Mouse (Mus musculus): ENCODE results near the gene Gpam.
"Not testable (repeated sequence)": the region's sequence is repeated elsewhere in the genome, so short reads cannot be mapped to it uniquely, and the experiment has no call there.

Gpam gene

GRCm38 (mm10) chr19:55127072-55127718, at the start of gene Gpam:
Gpam (minus strand) TSS chr19:55127238.
- in situ Hi-C loops (cut with MboI, MseI), result no loop called here

DNA sequence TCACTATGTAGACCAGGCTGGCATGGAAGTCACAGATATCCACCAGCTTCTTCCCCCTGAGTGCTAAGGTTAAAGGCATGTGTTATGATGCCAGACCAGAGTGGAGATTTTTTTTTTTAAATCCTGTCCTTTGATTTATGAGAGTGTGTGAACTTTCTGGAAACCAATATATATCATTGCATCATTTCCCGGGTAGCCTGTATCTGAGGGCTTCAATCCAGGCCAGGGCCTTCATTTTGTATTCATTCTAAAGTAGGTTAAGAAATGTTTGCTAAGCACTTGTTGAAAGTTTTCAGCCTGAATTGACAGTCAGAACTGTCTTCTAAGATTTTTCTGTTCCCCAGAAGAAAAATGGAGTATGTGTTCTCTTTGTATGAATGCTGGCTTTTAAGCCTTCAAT, 44.5 kb upstream of the Gpam start:
- in situ Hi-C loops (cut with MboI, MseI), result no loop called here

GRCm38 (mm10) chr19:55170399-55170798, 43.4 kb upstream of the Gpam start:
- in situ Hi-C loops (cut with MboI, MseI), result no loop called here

- in situ Hi-C loops (cut with MboI, MseI), result not testable (repeated sequence)
Observed at GRCm38 (mm10) chr19:55169236-55169729, 42.2 kb upstream of the Gpam start.

DNA sequence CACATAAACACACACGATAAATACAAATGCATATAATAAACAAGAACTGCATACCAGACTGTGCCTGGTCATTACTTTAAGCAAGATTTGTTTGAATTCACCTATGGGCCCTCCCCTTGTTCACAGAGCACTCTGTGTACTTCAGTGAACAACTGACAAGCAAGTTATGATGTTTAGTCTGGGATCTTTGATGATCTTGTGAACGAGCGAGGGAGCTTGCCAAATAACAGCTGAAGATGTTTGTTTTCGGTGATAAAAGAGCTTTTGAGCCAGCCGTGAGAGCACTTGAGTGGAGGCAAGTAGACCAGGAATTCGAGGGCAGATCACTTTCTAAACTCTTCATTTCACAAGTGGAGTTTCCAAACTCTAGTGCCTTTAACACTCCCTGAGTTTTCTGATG, 41.3 kb upstream of the Gpam start:
- in situ Hi-C loops (cut with MboI, MseI), result no loop called here

- in situ Hi-C loops (cut with MboI, MseI), result no loop called here
Observed at GRCm38 (mm10) chr19:55167741-55168140, 40.7 kb upstream of the Gpam start.

DNA sequence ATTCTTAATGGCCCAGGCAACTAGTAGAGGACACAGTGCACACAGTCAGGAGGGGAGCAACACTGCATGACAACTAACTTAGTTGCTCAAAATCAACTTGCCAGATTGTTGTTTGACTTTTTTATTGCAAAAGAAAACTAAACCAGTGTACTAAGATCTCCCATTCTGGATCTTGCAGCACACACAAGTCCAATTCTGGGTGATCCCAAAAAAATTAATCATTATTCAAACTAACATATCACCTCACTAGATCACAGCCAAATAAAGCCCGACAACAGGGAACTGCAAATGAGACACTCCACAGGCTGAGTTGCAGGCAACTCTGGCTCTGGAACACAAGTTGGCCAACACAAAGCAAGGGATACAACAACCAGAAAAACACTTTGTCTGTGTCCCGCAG, 39.7 kb upstream of the Gpam start:
- in situ Hi-C loops (cut with MboI, MseI), result no loop called here

DNA sequence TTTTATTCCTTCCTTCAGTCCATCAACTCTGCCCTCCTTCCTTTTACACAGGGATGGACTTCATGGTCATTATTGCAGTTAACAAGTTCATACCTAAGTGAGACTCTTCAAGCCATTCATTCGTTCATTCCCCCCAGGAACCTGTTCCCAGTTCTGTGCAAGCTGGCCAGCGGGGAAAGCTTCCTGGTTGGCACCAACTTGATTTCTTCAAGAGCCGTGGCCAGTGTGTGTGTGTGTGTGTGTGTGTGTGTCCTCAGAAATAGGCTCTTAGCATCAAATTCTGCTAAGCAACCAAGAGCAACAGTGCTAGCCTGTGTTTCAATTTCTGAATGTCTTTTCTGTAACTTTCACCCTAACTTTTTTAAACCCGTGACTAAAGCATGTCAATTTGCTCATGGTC, 38.9 kb upstream of the Gpam start:
- in situ Hi-C loops (cut with MboI, MseI), result no loop called here

- in situ Hi-C loops (cut with MboI, MseI), result no loop called here
Observed at GRCm38 (mm10) chr19:55165183-55165865, 38.3 kb upstream of the Gpam start.

DNA sequence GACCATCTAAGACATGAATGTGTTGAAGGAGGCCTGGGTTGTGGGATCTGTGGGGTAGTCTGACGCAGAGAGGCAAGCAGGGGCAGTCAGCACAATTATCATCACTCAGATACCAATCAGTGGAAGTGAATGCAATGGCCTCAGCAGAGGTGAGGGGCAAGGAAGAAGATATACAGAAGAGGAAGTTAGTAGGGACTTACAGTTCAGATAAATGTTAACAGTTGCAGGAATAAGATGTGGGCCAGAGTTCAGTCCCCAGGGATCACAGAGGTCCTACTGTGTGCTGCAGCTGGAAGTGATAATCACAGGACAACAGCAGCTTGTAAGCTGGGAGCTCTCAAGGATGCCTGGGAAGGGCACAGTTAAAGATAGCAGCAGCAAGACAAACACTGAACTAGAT, 37.1 kb upstream of the Gpam start:
- in situ Hi-C loops (cut with MboI, MseI), result no loop called here

DNA sequence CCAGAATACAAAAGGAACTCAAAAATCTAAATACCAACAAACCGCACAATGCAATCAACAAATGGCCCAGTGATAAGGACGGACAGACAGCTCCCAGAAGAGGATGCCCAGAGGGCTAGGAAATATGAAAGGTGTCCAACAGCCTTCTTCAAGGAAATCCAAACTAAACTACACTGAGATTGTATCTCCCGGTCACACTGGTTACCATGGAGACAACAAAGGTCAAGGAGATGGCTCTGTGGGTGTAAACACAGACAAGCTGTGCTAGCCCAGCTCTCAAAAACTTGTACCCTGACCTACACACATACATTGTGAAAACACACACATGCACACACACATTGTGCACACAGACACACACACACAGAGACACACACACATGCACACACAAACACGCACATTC, 35.2 kb upstream of the Gpam start:
- in situ Hi-C loops (cut with MboI, MseI), result no loop called here

GRCm38 (mm10) chr19:55159826-55160225, 32.8 kb upstream of the Gpam start:
- in situ Hi-C loops (cut with MboI, MseI), result loop anchor here (10.0 kb wide), 1 partner anchor 65 kb away; no protein-coding TSS in a partner anchor

DNA sequence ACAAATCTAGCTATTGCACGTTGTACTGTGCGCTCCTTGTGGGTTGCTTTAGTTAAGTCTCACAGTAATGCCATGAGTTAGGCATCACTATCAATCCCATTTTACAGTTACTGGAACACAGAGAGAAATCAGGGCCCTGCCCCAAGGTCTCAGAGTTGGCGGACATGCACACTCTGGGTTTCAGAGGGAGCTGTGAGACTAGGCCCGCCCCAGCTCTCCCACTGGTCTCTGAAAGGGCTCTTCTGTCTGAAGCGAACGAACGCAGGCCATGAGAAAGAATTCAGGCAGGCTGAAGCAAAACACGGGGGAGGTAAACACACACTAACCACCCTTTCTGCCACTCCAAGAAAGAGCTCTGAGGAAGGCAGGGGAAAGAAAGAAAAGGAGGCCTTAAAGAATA, 31.6 kb upstream of the Gpam start:
- in situ Hi-C loops (cut with MboI, MseI), result loop anchor here (10.0 kb wide), 1 partner anchor 64 kb away; no protein-coding TSS in a partner anchor

- in situ Hi-C loops (cut with MboI, MseI), result loop anchor here (10.0 kb wide), 1 partner anchor 62 kb away; no protein-coding TSS in a partner anchor
Observed at GRCm38 (mm10) chr19:55157029-55157428, 30.0 kb upstream of the Gpam start.

DNA sequence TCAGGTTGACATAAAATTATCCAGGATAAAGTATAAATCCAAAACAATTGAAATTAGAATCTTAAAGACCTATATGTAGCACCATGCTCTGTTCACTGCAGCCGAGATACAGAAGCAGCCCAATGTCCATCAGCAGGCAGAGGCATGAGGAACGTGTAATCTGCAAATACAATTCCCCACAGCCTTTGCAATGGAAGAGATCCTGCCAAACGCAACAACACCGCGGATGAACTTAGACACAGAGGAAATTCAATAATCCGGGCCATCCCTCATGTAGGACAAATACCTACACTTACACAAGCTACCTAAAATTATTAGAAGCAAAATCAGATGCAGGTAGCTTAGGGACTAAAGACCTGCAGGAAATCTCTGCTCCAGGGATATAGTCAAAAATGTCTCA, 25.9 kb upstream of the Gpam start:
- in situ Hi-C loops (cut with MboI, MseI), result loop anchor here (10.0 kb wide), 1 partner anchor 58 kb away; no protein-coding TSS in a partner anchor

DNA sequence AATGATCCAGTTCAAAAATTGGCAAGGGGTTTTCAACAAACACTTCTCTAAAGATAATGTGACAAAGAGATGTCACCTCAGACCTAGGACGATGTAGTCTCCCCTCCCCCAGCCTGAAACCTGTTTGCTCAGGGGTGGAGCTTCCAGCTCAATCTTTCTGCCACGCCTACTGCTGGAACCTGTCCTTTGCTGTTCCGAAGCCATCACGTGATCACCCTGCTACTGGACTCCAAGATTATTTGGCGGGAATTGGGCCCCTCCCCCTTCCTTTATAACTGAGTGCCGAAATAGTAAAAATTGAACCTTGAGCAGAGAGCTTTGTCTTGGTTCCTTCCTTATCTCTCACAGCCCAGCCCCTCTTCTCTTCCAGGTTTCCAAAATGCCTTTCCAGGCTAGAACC, 25.2 kb upstream of the Gpam start:
- in situ Hi-C loops (cut with MboI, MseI), result loop anchor here (10.0 kb wide), 1 partner anchor 57 kb away; no protein-coding TSS in a partner anchor

DNA sequence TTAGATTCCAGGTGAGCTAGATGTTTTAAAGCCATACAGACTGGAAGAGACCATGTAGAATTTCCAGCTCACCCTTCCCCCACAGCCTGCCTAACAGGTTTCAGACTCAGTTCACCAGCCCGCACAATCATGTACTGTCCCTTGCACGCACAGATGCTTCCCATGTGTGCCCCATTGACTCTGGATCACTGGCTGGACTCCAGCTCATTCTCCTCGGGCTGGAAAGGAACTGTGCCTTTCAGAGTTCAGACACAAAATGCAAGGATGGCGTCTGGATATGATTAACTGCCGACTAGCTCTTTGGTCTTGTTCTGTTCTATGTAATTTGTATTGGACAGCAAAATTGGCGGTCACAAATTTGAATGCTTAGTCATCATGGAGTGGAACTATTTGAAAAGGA, 22.6 kb upstream of the Gpam start:
- in situ Hi-C loops (cut with MboI, MseI), result loop anchor here (10.0 kb wide), 1 partner anchor 55 kb away; no protein-coding TSS in a partner anchor

DNA sequence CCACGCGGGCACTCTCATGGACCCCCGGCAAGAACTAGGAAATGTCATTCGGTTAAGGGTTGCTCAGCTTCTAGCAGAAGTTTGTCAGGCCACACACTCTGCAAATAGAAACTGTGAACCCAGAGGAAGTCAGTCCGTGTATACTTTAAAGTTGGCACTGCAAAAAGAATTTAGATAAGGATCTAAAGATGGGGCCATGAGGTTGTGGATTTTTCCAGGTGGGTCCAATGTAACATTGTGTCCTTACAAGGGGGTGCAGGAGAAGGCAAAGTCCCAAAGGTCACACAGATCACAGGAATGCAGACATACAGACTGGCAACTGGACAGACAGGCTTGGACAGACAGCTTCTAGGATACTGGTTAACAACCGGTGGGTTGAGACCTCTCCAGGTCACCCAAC, 21.1 kb upstream of the Gpam start:
- in situ Hi-C loops (cut with MboI, MseI), result no loop called here

- in situ Hi-C loops (cut with MboI, MseI), result no loop called here
Observed at GRCm38 (mm10) chr19:55147568-55147967, 20.5 kb upstream of the Gpam start.

DNA sequence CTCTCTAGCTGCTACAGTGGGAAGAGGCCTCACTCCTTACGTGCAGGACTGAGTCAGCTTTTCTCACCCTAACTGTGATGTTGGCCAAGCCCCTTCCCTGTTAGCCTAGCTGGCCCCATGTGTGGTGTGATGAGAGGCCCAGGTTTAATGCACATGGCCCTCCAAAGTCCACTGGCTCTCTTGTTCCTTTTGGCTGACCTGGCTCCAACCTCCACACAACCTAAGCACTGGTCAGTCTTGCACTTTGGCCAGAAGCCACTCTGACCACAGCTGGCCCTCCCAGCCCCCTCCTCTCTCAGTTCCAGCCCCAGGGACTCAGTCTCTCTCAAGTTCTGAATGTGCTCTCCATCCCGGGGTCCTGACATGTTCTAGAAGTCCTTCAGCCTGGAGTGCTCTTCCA, 18.1 kb upstream of the Gpam start:
- in situ Hi-C loops (cut with MboI, MseI), result no loop called here

DNA sequence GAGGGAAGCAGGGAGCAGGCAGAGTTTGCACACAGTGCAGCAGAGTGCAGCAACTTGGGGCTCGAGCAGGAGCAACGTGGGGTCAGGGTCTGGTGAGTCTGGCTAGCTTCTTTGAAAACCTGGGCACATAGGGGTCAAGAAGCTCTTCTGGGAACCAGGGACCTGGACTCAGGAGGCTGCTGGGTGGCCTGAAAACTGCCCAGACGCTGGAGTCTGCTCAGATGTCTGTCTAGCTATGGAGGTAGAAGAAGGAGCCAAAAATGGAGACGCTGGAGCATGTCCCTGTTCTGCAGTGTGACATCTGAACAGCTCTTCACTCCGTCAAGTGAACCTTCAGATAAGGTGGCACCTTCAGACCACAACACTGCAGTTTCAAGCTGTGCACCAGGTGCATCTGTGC, 17.7 kb upstream of the Gpam start:
- in situ Hi-C loops (cut with MboI, MseI), result no loop called here

GRCm38 (mm10) chr19:55143391-55144300, 16.6 kb upstream of the Gpam start:
- in situ Hi-C loops (cut with MboI, MseI), result no loop called here
